Mouse (Mus musculus) cortical plate, adult 2 months (tissue): ENCODE results near the gene Stk39.

Source experiments
- CTCF ChIP-seq: fragments of 200-500 bp; IDR thresholded peaks from 2 replicates; pipeline ENCODE4 v1.5.1; 2011; ENCODE audit warnings: mild to moderate bottlenecking, control low read depth, low read length; ENCODE audit not compliant: insufficient read depth; ENCODE audit errors: extremely low read depth
- POLR2A ChIP-seq: fragments of 200-500 bp; IDR thresholded peaks from 2 replicates; pipeline ENCODE4 v1.6.1; 2011; ENCODE audit warnings: mild to moderate bottlenecking, low read length, control low read depth; ENCODE audit not compliant: insufficient read depth; ENCODE audit errors: extremely low read depth

DNA sequence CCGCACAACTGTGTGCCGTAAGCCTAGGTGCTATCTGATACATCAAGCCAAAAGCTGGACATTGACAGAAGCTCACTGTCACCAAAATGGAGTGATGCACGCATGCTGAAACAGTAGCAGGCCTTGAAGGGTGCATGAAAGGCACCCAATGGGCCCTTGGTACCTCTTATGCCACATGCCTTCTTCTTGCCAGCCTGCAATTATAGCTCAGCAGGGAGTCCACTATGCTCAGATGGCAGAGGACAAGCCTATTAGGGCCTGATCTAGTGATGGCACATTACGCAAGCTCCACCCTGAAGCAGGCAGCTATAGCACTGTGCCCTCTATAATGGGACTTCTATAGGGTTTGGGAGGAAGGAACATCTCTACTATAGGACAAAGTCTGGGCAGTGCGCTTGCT lies 10.8 kb upstream of the Stk39 start:
- TF ChIP-seq POLR2A (no peak), CTCF (no peak)
